Mouse (Mus musculus) MEL (cell line): Measurements from ENCODE around the gene Swsap1. TPM values are rescaled to one million over a fixed set of nuclear protein-coding genes. Genes with fewer than 3 reads are reported as not detected.

ENCODE experiments used
- DNase-seq: peaks from one replicate; pipeline ENCODE4 v3.0.0; 2011; ENCODE audit warnings: low read depth, low spot score
- H3K27ac ChIP-seq: 2 replicates; pipeline ENCODE4 v1.5.1; 2012; ENCODE audit warnings: low read depth, mild to moderate bottlenecking, control low read depth, low read length, moderate library complexity; ENCODE audit not compliant: control insufficient read depth
- H3K27me3 ChIP-seq, 2 experiments: fragments of 150-350 bp in 1 of 2; sonication (generic) in 1 of 2; 2 replicates each; pipeline ENCODE4 v1.6.1; 2012; ENCODE audit warnings: low read length in 2 of 2, mild to moderate bottlenecking in 2 of 2, improper control_type of control experiment in 1 of 2, moderate library complexity in 1 of 2; ENCODE audit not compliant: insufficient read depth in 2 of 2, control insufficient read depth in 1 of 2
- H3K36me3 ChIP-seq, 2 experiments: 2 replicates each; pipeline ENCODE4 v1.6.1; 2012 to 2014; ENCODE audit warnings: low read length in 2 of 2, improper control_type of control experiment in 1 of 2, inconsistent platforms in 1 of 2, mild to moderate bottlenecking in 1 of 2; ENCODE audit not compliant: insufficient read depth in 2 of 2, control insufficient read depth in 1 of 2
- H3K4me1 ChIP-seq, 2 experiments: fragments of 150-350 bp in 1 of 2; sonication (generic) in 1 of 2; 2 replicates each; pipeline ENCODE4 v1.6.1; 2012; ENCODE audit warnings: low read length in 2 of 2, improper control_type of control experiment in 1 of 2, mild to moderate bottlenecking in 1 of 2; ENCODE audit not compliant: insufficient read depth in 2 of 2, control insufficient read depth in 1 of 2
- H3K4me3 ChIP-seq, 2 experiments: fragments of 150-350 bp in 1 of 2; sonication (generic) in 1 of 2; 2 replicates each; pipeline ENCODE4 v1.5.1; 2012; ENCODE audit warnings: low read depth in 2 of 2, low read length in 2 of 2, mild to moderate bottlenecking in 2 of 2, moderate library complexity in 2 of 2, control low read depth in 1 of 2, improper control_type of control experiment in 1 of 2; ENCODE audit not compliant: control insufficient read depth in 1 of 2, insufficient read depth in 1 of 2
- H3K79me2 ChIP-seq: 2 replicates; pipeline ENCODE4 v1.6.1; 2012; ENCODE audit warnings: mild to moderate bottlenecking, low read length, moderate library complexity; ENCODE audit not compliant: control insufficient read depth, poor library complexity, insufficient read depth
- H3K9ac ChIP-seq: 2 replicates; pipeline ENCODE4 v1.6.1; 2012; ENCODE audit warnings: low read depth, mild to moderate bottlenecking, control low read depth, low read length, moderate library complexity; ENCODE audit not compliant: control insufficient read depth, poor library complexity, severe bottlenecking
- H3K9me3 ChIP-seq: fragments of 150-350 bp; sonication (generic); replicated peaks from 2 replicates; pipeline ENCODE4 v1.6.1; 2012; ENCODE audit warnings: mild to moderate bottlenecking, low read length, improper control_type of control experiment, moderate library complexity; ENCODE audit not compliant: insufficient read depth
- CHD1 ChIP-seq: IDR thresholded peaks from 2 replicates; pipeline ENCODE4 v1.6.1; 2012; ENCODE audit warnings: low read depth, mild to moderate bottlenecking, inconsistent platforms, low read length, improper control_type of control experiment
- CHD2 ChIP-seq: IDR thresholded peaks from 2 replicates; pipeline ENCODE4 v1.6.1; 2011; ENCODE audit warnings: low read length, improper control_type of control experiment
- CTCF ChIP-seq, 3 experiments: IDR thresholded peaks in 2 of 3; conservative IDR thresholded peaks in 1 of 3; 2 replicates each; pipeline ENCODE4 v1.5.1; 2011 to 2012; ENCODE audit warnings: low read length in 3 of 3, low read depth in 2 of 3, mild to moderate bottlenecking in 2 of 3, improper control_type of control experiment in 1 of 3, inconsistent platforms in 1 of 3, mixed read lengths in 1 of 3, moderate library complexity in 1 of 3; ENCODE audit not compliant: control insufficient read depth in 1 of 3, insufficient read depth in 1 of 3, poor library complexity in 1 of 3, severe bottlenecking in 1 of 3
- EP300 ChIP-seq, 2 experiments: IDR thresholded peaks; 2 replicates each; pipeline ENCODE4 v1.6.1; 2011; ENCODE audit warnings: improper control_type of control experiment in 2 of 2, low read length in 2 of 2, low read depth in 1 of 2, mild to moderate bottlenecking in 1 of 2
- JUND ChIP-seq: IDR thresholded peaks from 2 replicates; pipeline ENCODE4 v1.6.1; 2011; ENCODE audit warnings: low read depth, mild to moderate bottlenecking, improper control_type of control experiment, low read length
- KAT2A ChIP-seq: conservative IDR thresholded peaks from 2 replicates; pipeline ENCODE4 v1.6.1; 2012; ENCODE audit warnings: low read depth, low read length, improper control_type of control experiment, inconsistent platforms
- MAFK ChIP-seq: IDR thresholded peaks from 2 replicates; pipeline ENCODE4 v1.6.1; 2011; ENCODE audit warnings: low read depth, mild to moderate bottlenecking, low read length, improper control_type of control experiment, borderline replicate concordance
- MYB ChIP-seq: IDR thresholded peaks from 2 replicates; pipeline ENCODE4 v1.6.1; 2011; ENCODE audit warnings: mild to moderate bottlenecking, low read depth, low read length, improper control_type of control experiment
- NRF1 ChIP-seq: IDR thresholded peaks from 2 replicates; pipeline ENCODE4 v1.6.1; 2014; ENCODE audit warnings: low read depth, mild to moderate bottlenecking, inconsistent platforms, low read length, improper control_type of control experiment, moderate library complexity; ENCODE audit not compliant: poor library complexity, insufficient read depth, severe bottlenecking
- POLR2A ChIP-seq, 2 experiments: IDR thresholded peaks; 2 replicates each; pipeline ENCODE4 v1.6.1; 2011 to 2012; ENCODE audit warnings: low read length in 2 of 2, mild to moderate bottlenecking in 2 of 2, control low read depth in 1 of 2, improper control_type of control experiment in 1 of 2, low read depth in 1 of 2, moderate library complexity in 1 of 2; ENCODE audit not compliant: control insufficient read depth in 1 of 2, insufficient read depth in 1 of 2, poor library complexity in 1 of 2
- POLR2AphosphoS2 ChIP-seq: IDR thresholded peaks from 2 replicates; pipeline ENCODE4 v1.6.1; 2011; ENCODE audit warnings: low read length, improper control_type of control experiment
- POLR2AphosphoS5 ChIP-seq: IDR thresholded peaks from 2 replicates; pipeline ENCODE4 v1.6.1; 2012; ENCODE audit warnings: low read depth, borderline replicate concordance, mild to moderate bottlenecking, inconsistent platforms, low read length, moderate library complexity, mixed read lengths
- RCOR1 ChIP-seq: IDR thresholded peaks from 2 replicates; pipeline ENCODE4 v1.6.1; 2012; ENCODE audit warnings: low read depth, mild to moderate bottlenecking, inconsistent platforms, low read length, improper control_type of control experiment
- SIN3A ChIP-seq: IDR thresholded peaks from 2 replicates; pipeline ENCODE4 v1.6.1; 2012; ENCODE audit warnings: low read length, improper control_type of control experiment, inconsistent platforms
- TBP ChIP-seq: IDR thresholded peaks from 2 replicates; pipeline ENCODE4 v1.8.0; 2011; ENCODE audit warnings: low read depth, low read length, improper control_type of control experiment
- USF1 ChIP-seq: IDR thresholded peaks from 2 replicates; pipeline ENCODE4 v1.6.1; 2014; ENCODE audit warnings: low read depth, mild to moderate bottlenecking, inconsistent platforms, low read length, improper control_type of control experiment, moderate library complexity
- ZNF384 ChIP-seq: IDR thresholded peaks from 2 replicates; pipeline ENCODE4 v1.6.1; 2012; ENCODE audit warnings: low read depth, mild to moderate bottlenecking, inconsistent platforms, low read length, improper control_type of control experiment
- polyA plus RNA-seq, 2 experiments: library from polyadenylated mRNA; stranded (reverse) in 1 of 2; unstranded in 1 of 2; fragments of >175 nt in 1 of 2; fragments of >200 nt in 1 of 2; gene quantifications; 2 replicates each; pipeline versions ENCODE4 v1.2.1 to v1.2.4; 2012; ENCODE audit warnings: low replicate concordance in 2 of 2, low read depth in 1 of 2; ENCODE audit not compliant: insufficient read length in 2 of 2, insufficient read depth in 1 of 2, missing spikeins in 1 of 2
- total RNA-seq: library from RNA; depleted of rRNA; stranded (reverse); fragments of 300-350 nt; gene quantifications from 2 replicates; pipeline ENCODE4 v1.2.3, GENCODE M21; 2012

Gene Swsap1
- total and polyA plus RNA-seq, 3 experiments = 17.2 to 19.3 TPM; not detected in 1

GRCm38 (mm10) chr9:21936692-21937570, 18.6 kb upstream of the Swsap1 start, which contains the start of gene Plppr2 (continued):
- TF ChIP-seq NRF1 (peak; percentile 87), JUND (no peak), CHD2 (no peak), MAFK (no peak), MYB (no peak)

- TF ChIP-seq SIN3A (no peak), TBP (no peak), POLR2A (IDR thresholded peaks at IDR 0.05; ENCODE audit: control insufficient read depth in 1 of 2, insufficient read depth in 1 of 2, low read depth in 1 of 2, low read length in 2 of 2, poor library complexity in 1 of 2) (no peak), CHD1 (no peak), NRF1 (no peak), CTCF (IDR thresholded peaks at IDR 0.05 in 2 of 3, conservative IDR thresholded peaks at IDR 0.05 in 1 of 3; ENCODE audit: control insufficient read depth in 1 of 3, insufficient read depth in 1 of 3, low read depth in 2 of 3, low read length in 3 of 3, poor library complexity in 1 of 3, severe bottlenecking in 1 of 3) (no peak), KAT2A (no peak), MAFK (no peak), POLR2AphosphoS2 (no peak), RCOR1 (no peak), ZNF384 (no peak)
- TF ChIP-seq, all 39 proteins: peak for 0
- Histone ChIP-seq H3K4me3 (no peak overlapping the region), H3K27me3 (no peaks in the 10 kb centered on the region), H3K36me3 (peaks cover 0 to 10% of the 10 kb centered on the region in 2 experiments; a peak in 2 of 4 replicates), H3K9ac (no peak overlapping the region), H3K79me2 (no peaks in the 10 kb centered on the region), H3K4me1 (peaks cover 10 to 17% of the 10 kb centered on the region in 2 experiments), H3K9me3 (no peaks in the 10 kb centered on the region), H3K27ac (no peak overlapping the region)
- peak; percentile 45 for DNase-seq
Observed at GRCm38 (mm10) chr9:21937711-21938175, 17.8 kb upstream of the Swsap1 start.

GRCm38 (mm10) chr9:21938234-21938855, 17.2 kb upstream of the Swsap1 start:
- TF ChIP-seq ZNF384 (no peak), POLR2A (IDR thresholded peaks at IDR 0.05; ENCODE audit: control insufficient read depth in 1 of 2, insufficient read depth in 1 of 2, low read depth in 1 of 2, low read length in 2 of 2, poor library complexity in 1 of 2) (no peak), SIN3A (no peak), CHD2 (no peak), POLR2AphosphoS5 (no peak), EP300 (IDR thresholded peaks at IDR 0.05; ENCODE audit: low read depth in 1 of 2, low read length in 2 of 2) (no peak), KAT2A (no peak), USF1 (no peak)
- TF ChIP-seq, all 39 proteins: peak for 0
- no peak for DNase-seq
- Histone ChIP-seq H3K79me2 (no peaks in the 10 kb centered on the region), H3K36me3 (peaks cover 0 to 10% of the 10 kb centered on the region in 2 experiments; a peak in 2 of 4 replicates), H3K4me1 (peaks cover 10 to 13% of the 10 kb centered on the region in 2 experiments), H3K4me3 (no peak overlapping the region), H3K27me3 (no peaks in the 10 kb centered on the region), H3K9me3 (no peaks in the 10 kb centered on the region), H3K27ac (no peak overlapping the region), H3K9ac (no peak overlapping the region)
